8 mouse cellular contexts compared by ENCODE assay signal in genomic region chr5:140610273-140611011, GRCm38 (mm10). TPM values are rescaled to one million over a fixed set of nuclear protein-coding genes. Genes with fewer than 3 reads are reported as not detected.
DNase-seq lines count a peak whose midpoint lies in the region; ATAC-seq and TF ChIP-seq lines count a peak whose summit lies in the region.

No protein-coding gene starts in this region.

- peaks cover 55% of the 10 kb centered on the region for H3K4me1 ChIP-seq in thymus, adult 2 months (replicated peaks; ENCODE audit: control insufficient read depth, insufficient read depth, low read length)
- peaks cover 76% of the 10 kb centered on the region for H3K4me1 ChIP-seq in hindbrain, embryonic 12.5 days
- H3K4me1 ChIP-seq in liver, embryonic 12.5 days: peaks cover 99% of the 10 kb centered on the region
- H3K4me1 ChIP-seq in midbrain, postnatal 0 days (ENCODE audit: insufficient read depth, low read length): peaks cover 19% of the 10 kb centered on the region

- peaks cover 5% of the 10 kb centered on the region; the same call in 1 of the 2 replicates for H3K27me3 ChIP-seq in thymus, adult 2 months (ENCODE audit: control insufficient read depth, insufficient read depth, low read length)
- peaks cover 29% of the 10 kb centered on the region for H3K27me3 ChIP-seq in hindbrain, embryonic 12.5 days
- peaks cover 75% of the 10 kb centered on the region for H3K27me3 ChIP-seq in liver, embryonic 12.5 days (replicated peaks)
- H3K27me3 ChIP-seq in midbrain, postnatal 0 days (ENCODE audit: insufficient read depth, low read length): peaks cover 22% of the 10 kb centered on the region

- peak; percentile 62 for DNase-seq in thymus, adult 2 months
- no peak for DNase-seq in thymus, adult 18-20 months
- peak; percentile 71 for DNase-seq in embryo, embryonic 11 days
- no peak for DNase-seq in midbrain, postnatal 0 days (ENCODE audit: low spot score)

- H3K36me3 ChIP-seq in thymus, adult 2 months (ENCODE audit: control insufficient read depth, insufficient read depth, low read length): no peaks in the 10 kb centered on the region
- peaks cover 21% of the 10 kb centered on the region for H3K36me3 ChIP-seq in hindbrain, embryonic 12.5 days
- peaks cover 33% of the 10 kb centered on the region for H3K36me3 ChIP-seq in liver, embryonic 12.5 days
- no peaks in the 10 kb centered on the region for H3K36me3 ChIP-seq in midbrain, postnatal 0 days (ENCODE audit: insufficient read depth, low read length)

- peak overlapping the region; percentile 74 for H3K4me2 ChIP-seq in hindbrain, embryonic 12.5 days (replicated peaks)
- peak overlapping the region; percentile 92 for H3K4me2 ChIP-seq in liver, embryonic 12.5 days
- peak overlapping the region; percentile 94 for H3K4me2 ChIP-seq in midbrain, postnatal 0 days (ENCODE audit: low read depth, low read length, poor library complexity, severe bottlenecking)

- WGBS in thymus, adult 2 months: 3% methylated on average over 30 of the region's 30 CpGs
- whole genome bisulfite sequencing in hindbrain, embryonic 12.5 days: 2% methylated on average over 29 of the region's 30 CpGs
- WGBS in liver, embryonic 12.5 days (ENCODE audit: insufficient replicate concordance): 13% methylated on average over 30 of the region's 30 CpGs
- 5% methylated on average over 27 of the region's 30 CpGs for WGBS in midbrain, postnatal 0 days

- TF ChIP-seq POLR2A in thymus, adult 2 months (IDR thresholded peaks at IDR 0.05; ENCODE audit: control insufficient read depth, extremely low read depth, insufficient read depth, low read length, poor library complexity): 0 out of 2 replicates have a peak, but pooled peaks have one; percentile 28

- ATAC-seq in hindbrain, embryonic 12.5 days (ENCODE audit: low FRiP score): peak; percentile 11
- no peak for ATAC-seq in liver, embryonic 12.5 days
- no peak for ATAC-seq in midbrain, postnatal 0 days (ENCODE audit: low FRiP score)
- ATAC-seq in cerebellum, adult (ENCODE audit: insufficient number of reproducible peaks, low FRiP score, low TSS enrichment): no peak
- no peak for ATAC-seq in monocyte, adult 5-6 weeks (replicated peaks; ENCODE audit: insufficient number of reproducible peaks, low FRiP score, low TSS enrichment, poor library complexity, severe bottlenecking)

- H3K9ac ChIP-seq in hindbrain, embryonic 12.5 days: peak overlapping the region; percentile 85
- peak overlapping the region; percentile 79 for H3K9ac ChIP-seq in liver, embryonic 12.5 days
- peak overlapping the region; percentile 57 for H3K9ac ChIP-seq in midbrain, postnatal 0 days (replicated peaks; ENCODE audit: low read length, poor library complexity, severe bottlenecking)

- no peaks in the 10 kb centered on the region for H3K9me3 ChIP-seq in hindbrain, embryonic 12.5 days (replicated peaks)
- no peaks in the 10 kb centered on the region for H3K9me3 ChIP-seq in liver, embryonic 12.5 days (replicated peaks)
- H3K9me3 ChIP-seq in midbrain, postnatal 0 days (ENCODE audit: low read length): no peaks in the 10 kb centered on the region

- H3K4me3 ChIP-seq in thymus, adult 2 months (ENCODE audit: control insufficient read depth, insufficient read depth, low read length): peak overlapping the region; percentile 41
- peak overlapping the region; percentile 64 for H3K4me3 ChIP-seq in hindbrain, embryonic 12.5 days
- H3K4me3 ChIP-seq in liver, embryonic 12.5 days: peak overlapping the region; percentile 67
- peak overlapping the region; percentile 52 for H3K4me3 ChIP-seq in midbrain, postnatal 0 days (ENCODE audit: low read depth, low read length)

- TF ChIP-seq CTCF in thymus, adult 2 months (IDR thresholded peaks at IDR 0.05; ENCODE audit: borderline replicate concordance, control insufficient read depth, extremely low read depth, insufficient read depth, low read length, poor library complexity): no peak; the same call in 1 of the 2 replicates
- TF ChIP-seq CTCF in midbrain, postnatal 0 days (IDR thresholded peaks at IDR 0.05): no peak

- H3K27ac ChIP-seq in thymus, adult 2 months (ENCODE audit: control insufficient read depth, insufficient read depth, low read length): peak overlapping the region; percentile 28; the same call in 1 of the 2 replicates
- H3K27ac ChIP-seq in hindbrain, embryonic 12.5 days: peak overlapping the region; percentile 96
- peak overlapping the region; percentile 62 for H3K27ac ChIP-seq in liver, embryonic 12.5 days
- H3K27ac ChIP-seq in midbrain, postnatal 0 days (ENCODE audit: low read depth, low read length): peak overlapping the region; percentile 68

RNA-seq across cellular contexts. Expression of gene Lfng, which starts 3.3 kb away (rescaled TPM):
- 141 and 171 TPM in 2 replicates for polyA plus RNA-seq in thymus, adult 2 months (2012; rRNA removed)
- polyA plus RNA-seq in hindbrain, embryonic 12.5 days (2016; fragmentation: Nextera tagmentation; extraction: Ambion mirVana): 23.8 and 27.6 TPM in 2 replicates
- 7.4 and 8.3 TPM in 2 replicates for polyA plus RNA-seq in liver, embryonic 12.5 days (2016; fragmentation: Nextera tagmentation; extraction: Ambion mirVana)
- total RNA-seq in midbrain, postnatal 0 days (2014; rRNA removed): 55.6 and 56.6 TPM in 2 replicates
- polyA plus RNA-seq in midbrain, postnatal 0 days (2015; fragmentation: Nextera tagmentation; extraction: Ambion mirVana): 20.1 and 22.5 TPM in 2 replicates
- 274 to 469 TPM (median 297 TPM) in 3 replicates for total RNA-seq in monocyte, adult 5-6 weeks (2017)

RNA-seq across cellular contexts. Expression of gene Ttyh3, which starts 38.4 kb away (rescaled TPM):
- polyA plus RNA-seq in thymus, adult 2 months (2012; rRNA removed): 139 and 177 TPM in 2 replicates
- polyA plus RNA-seq in hindbrain, embryonic 12.5 days (2016; fragmentation: Nextera tagmentation; extraction: Ambion mirVana): 83.7 and 98.3 TPM in 2 replicates
- polyA plus RNA-seq in liver, embryonic 12.5 days (2016; fragmentation: Nextera tagmentation; extraction: Ambion mirVana): 13.0 and 15.6 TPM in 2 replicates
- total RNA-seq in midbrain, postnatal 0 days (2014; rRNA removed): 196 and 204 TPM in 2 replicates
- 52.0 and 56.6 TPM in 2 replicates for polyA plus RNA-seq in midbrain, postnatal 0 days (2015; fragmentation: Nextera tagmentation; extraction: Ambion mirVana)
- total RNA-seq in monocyte, adult 5-6 weeks (2017): 12.6 to 29.2 TPM (median 15.6 TPM) in 3 replicates

RNA-seq across cellular contexts. Expression of gene Grifin, which starts 45.6 kb away (rescaled TPM):
- 2.7 TPM in 2 replicates for polyA plus RNA-seq in thymus, adult 2 months (2012; rRNA removed)
- polyA plus RNA-seq in hindbrain, embryonic 12.5 days (2016; fragmentation: Nextera tagmentation; extraction: Ambion mirVana): not detected in 2 replicates
- polyA plus RNA-seq in liver, embryonic 12.5 days (2016; fragmentation: Nextera tagmentation; extraction: Ambion mirVana): 6.3 and 7.8 TPM in 2 replicates
- not detected in 2 replicates for total RNA-seq in midbrain, postnatal 0 days (2014; rRNA removed)
- polyA plus RNA-seq in midbrain, postnatal 0 days (2015; fragmentation: Nextera tagmentation; extraction: Ambion mirVana): 0.39 TPM in 1 of 2 replicates, not detected in the other
- not detected in 3 replicates for total RNA-seq in monocyte, adult 5-6 weeks (2017)

Comparison
In these comparisons a context has a peak if more than half of its experiments do, and no peak if none do; other contexts are left out.
1. DNase-seq: peak in thymus, adult 2 months (single experiment) and embryo, embryonic 11 days (single experiment); none in thymus, adult 18-20 months (0 of 2) and midbrain, postnatal 0 days (single experiment).
2. H3K27ac ChIP-seq: peak in every context shown above with its lines; median percentile 96 in hindbrain, embryonic 12.5 days; 68 in midbrain, postnatal 0 days; 62 in liver, embryonic 12.5 days; 28 in thymus, adult 2 months.
3. Peak in every context shown above with its lines, with median percentiles within 50 percentile points of each other: H3K4me3 ChIP-seq, H3K4me2 ChIP-seq and H3K9ac ChIP-seq.